Mouse (Mus musculus): ENCODE measurements around the gene Fcer2a. TPM values are rescaled to one million over a fixed set of nuclear protein-coding genes. Genes with fewer than 3 reads are reported as not detected.

Fcer2a gene
- polyA plus RNA-seq (2012; rRNA removed) = 0.10 and 0.14 TPM in 2 replicates

GRCm38 (mm10) chr8:3694121-3694520 lies at the start of gene Fcer2a:
Gene Fcer2a, minus strand, starts transcription at chr8:3694175.
- no peak for DNase-seq (ENCODE audit: low read depth)

GRCm38 (mm10) chr8:3736947-3737346 lies 43.0 kb upstream of the Fcer2a start:
- no peak for DNase-seq (ENCODE audit: low read depth)

DNA sequence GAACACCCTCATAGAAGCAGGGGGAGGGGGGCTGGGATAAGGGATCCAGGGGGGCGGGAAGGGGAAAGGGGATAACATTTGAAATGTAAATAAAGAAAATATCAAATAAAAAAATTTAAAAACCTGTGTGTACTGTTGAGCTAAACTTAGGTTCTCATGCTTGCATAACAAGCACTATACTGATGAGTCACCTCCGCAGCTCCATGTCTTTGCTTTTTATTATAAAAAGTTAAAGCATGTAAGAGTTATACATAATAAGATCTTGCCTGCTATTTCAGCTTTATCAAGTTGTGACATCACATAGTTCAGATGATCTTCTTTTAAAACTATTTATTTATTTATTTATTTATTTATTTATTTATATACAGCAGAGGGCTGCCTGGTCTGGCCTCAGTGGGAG lies 41.6 kb upstream of the Fcer2a start:
- DNase-seq (ENCODE audit: low read depth) = no peak

GRCm38 (mm10) chr8:3734084-3734483 lies 40.1 kb upstream of the Fcer2a start:
- no peak for DNase-seq (ENCODE audit: low read depth)

- no peak for DNase-seq (ENCODE audit: low read depth)
These were observed 27.1 kb upstream of the Fcer2a start for GRCm38 (mm10) chr8:3721041-3721440.

DNA sequence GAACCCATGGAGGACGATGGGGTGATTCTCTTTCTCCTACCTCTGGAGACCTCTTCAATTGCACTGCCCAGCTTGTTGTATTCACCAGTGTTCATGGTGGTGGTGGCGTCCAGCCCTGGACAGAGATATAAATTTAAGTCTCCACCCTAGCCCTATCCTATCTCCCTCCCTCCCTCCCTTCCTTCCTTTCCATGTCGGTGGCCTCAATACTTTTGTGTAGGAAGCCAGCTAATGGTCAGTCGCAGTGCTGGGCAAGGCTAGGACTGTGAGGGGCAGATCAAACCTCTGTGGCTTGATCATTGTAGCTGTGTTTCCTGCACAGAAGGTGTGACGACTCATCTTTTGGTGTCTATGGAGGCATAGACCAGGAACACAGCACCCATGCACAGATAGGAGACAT lies 26.6 kb upstream of the Fcer2a start, which contains the start of gene Clec4g:
Gene Clec4g (minus strand): TSS at position 101 of the 400 bp plus-strand sequence.
- no peak for DNase-seq (ENCODE audit: low read depth)

DNA sequence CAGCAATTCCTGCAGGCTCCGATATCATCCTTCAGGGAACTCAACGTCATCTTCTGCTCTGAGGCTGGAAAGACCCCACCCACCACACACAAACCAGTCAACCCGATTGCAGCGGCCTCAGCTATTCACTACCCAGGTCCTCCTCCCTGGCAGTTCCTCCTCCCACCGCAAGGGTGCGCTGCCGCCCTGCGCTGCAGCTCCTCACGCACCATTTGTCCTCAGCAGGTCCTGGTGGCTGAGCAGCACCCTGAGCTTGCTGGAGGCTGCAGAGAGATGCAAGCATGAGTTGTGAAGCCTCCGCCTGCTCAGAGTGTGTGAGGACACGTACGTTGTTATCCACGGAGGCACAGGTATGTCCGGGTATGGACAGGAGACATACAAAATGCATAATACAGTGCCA lies 24.6 kb upstream of the Fcer2a start:
- DNase-seq (ENCODE audit: low read depth) = no peak

DNA sequence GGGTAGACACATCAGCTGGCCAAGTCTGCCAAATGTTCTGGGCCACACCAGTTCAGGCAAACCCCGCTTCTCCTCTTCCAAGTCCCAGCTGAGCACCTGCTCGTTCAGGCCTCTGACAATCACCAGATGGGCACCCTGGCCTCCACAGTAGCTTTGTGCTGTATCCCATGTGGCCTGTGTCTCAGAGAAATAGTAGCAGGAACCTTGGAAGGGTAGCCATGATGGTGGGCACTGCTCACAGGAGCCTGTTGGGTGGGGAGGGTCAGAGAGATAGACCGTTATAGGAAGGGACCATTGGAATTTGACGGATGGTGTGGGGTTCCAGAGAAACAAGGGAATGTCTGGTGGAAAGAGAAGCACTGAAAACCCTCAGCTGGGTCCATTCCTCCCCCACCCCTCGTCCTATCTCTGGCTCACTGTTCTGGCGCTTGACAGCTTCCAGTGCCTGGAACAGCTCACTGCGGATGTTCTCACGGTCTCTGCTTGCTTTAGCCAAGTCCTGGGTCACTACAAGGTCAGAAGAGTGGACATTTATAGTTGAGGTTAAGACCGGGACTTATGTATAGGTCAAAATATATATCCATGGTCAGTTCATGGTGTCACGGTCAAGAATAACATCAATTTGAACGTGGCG lies 23.5 kb upstream of the Fcer2a start:
- no peak for DNase-seq (ENCODE audit: low read depth)

- DNase-seq (ENCODE audit: low read depth) = no peak
These were observed 17.7 kb upstream of the Fcer2a start for GRCm38 (mm10) chr8:3711646-3712045.

- no peak for DNase-seq (ENCODE audit: low read depth)
These were observed 16.3 kb upstream of the Fcer2a start for GRCm38 (mm10) chr8:3710312-3710711.

DNA sequence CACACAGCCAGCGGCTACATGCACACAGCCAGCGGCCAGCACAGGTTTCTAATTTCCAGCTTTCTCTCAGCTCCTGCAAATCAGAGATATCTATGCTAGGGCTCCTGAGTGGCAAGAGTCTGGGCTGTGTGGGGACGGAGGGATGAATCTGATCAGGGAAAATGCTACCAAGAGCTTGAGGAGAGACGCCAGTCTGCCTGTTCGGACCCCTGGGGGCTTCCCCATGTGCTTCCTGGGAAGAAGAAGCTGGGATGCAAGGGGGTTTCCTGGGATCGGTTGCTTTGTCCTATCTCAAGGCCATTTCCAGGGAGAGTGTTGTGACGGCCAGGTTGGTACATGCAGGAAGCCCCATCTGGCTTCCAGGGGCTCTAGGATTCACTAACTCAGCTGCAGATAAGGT lies 13.6 kb upstream of the Fcer2a start:
- no peak for DNase-seq (ENCODE audit: low read depth)

DNA sequence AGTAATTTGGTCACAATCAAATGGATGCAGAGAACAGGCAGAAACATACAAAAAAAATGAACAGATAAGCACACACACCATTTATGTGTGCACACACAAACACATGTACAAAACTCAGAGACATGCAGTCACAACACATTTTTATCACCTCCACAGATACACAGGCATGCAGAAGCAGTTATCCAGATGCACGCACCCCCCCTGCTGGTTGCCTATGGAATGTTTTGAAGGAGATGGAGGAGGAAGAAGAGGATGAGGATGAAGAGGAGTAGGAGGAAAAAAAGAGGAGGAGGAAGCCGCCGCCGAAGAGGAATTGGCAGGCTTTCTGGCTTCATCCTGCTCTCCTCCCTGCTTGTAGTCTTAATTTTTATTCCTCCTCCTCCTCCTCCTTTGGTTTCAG lies 11.7 kb upstream of the Fcer2a start:
- no peak for DNase-seq (ENCODE audit: low read depth)

DNA sequence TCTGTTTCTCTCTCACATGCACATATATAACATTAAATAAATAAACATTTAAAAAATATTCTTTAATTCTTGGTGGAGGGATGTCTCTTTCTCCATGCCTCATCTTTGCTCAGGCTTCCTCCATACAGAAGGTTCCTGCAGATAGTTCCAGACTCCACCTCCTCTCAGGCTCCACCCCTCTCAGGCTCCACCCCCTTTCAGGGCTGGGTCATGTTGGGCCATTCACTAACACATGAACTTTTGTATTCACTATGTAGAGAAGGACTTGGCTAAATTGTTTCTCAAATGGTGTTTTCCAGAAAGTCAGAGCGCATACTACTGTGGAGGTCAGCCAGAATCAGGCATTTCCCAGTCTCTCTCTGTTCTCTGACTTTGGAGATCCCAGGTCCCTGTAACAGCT lies 7.5 kb upstream of the Fcer2a start:
- DNase-seq (ENCODE audit: low read depth) = no peak

GRCm38 (mm10) chr8:3690774-3691173 lies 3.2 kb downstream of the Fcer2a start:
- DNase-seq (ENCODE audit: low read depth) = no peak

DNA sequence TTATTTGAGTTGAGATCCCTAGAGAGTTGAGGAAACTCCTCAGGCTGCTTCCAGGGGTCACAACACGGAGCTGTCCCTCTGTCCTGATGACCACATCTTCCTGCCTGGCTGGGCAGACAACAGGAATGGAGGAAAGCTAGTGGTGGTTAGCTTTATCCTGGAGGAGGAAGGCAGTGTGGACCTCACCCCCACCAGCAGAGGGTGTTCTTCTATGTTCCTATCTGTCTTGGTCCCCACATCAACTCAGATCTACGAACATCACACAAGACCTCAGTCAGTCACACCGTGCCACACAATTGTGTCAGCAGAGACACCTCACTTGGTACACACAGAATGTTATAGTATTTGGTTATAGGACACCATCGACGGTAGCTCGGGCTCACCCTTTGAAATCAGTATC lies 6.4 kb downstream of the Fcer2a start:
- no peak for DNase-seq (ENCODE audit: low read depth)

DNA sequence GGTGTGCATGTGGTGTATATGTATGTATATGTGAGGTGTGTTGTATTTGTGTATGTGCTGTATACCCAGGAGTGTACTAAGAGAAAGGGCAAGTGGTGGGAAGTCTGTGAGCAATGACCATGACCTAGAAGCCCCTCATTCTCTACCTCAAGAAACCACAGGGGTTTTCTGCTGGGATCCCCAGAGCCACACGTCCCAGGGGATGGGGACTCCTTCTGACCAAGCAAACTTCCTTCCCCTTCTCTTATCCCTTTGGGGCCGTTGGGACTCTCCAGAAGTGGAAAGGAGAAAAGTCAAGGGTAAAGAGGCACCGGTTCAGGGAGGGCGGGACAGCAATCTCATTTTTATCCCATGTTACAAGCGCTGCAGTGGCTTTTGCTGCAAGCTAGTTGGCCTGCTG lies 8.6 kb downstream of the Fcer2a start:
- no peak for DNase-seq (ENCODE audit: low read depth)

DNA sequence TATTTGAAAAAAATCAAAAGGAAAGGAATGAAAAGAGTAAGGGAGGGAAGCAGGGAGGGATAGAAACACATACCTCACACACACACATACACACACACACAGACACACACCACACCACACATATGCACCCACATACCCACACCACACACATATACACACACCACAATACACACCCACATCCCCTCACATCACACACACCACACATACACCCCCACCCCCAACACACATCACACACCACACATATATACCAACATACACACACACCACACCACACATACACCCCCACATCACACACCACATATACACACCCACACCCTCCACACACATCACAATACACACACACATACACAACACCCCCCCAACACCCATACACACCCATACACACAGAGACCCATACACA lies 9.4 kb downstream of the Fcer2a start:
- no peak for DNase-seq (ENCODE audit: low read depth)

DNA sequence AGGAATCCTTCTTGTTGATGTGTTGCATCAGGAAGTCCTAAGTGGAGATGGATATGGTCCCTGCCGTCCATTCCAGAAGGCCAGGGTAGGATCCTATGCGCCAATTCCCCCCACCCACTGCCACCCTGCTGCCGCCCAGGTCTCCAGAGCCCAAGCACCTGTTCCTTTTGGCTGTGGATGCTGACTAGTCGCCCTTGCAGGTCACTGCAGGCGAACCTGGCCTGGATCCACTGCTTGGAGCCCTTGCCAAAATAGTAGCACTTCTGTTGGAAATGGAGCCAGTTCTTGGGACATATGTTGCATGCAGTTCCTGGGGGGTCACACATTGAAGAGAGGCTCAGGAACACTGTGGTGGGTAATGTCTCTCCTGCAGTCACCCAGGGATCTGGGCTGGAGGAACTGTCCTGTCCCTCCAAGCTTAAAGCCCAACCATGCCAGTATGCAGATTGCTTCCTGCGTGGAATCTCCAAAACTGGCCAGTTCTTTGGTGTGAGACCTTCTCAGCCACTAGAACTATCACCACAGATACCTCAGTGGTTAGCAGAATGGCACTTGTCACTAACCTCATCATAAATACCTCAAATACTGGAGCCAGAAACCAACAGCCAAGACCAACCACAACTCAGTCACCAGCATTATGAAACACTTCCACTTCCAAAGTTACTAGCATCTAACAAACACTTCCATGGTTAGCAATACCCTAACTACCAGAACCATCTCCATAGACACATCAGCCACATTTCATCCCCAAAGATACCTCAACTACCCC lies 10.4 kb downstream of the Fcer2a start:
- DNase-seq (ENCODE audit: low read depth) = no peak

- no peak for DNase-seq (ENCODE audit: low read depth)
These were observed 11.5 kb downstream of the Fcer2a start for GRCm38 (mm10) chr8:3682435-3682834.

DNA sequence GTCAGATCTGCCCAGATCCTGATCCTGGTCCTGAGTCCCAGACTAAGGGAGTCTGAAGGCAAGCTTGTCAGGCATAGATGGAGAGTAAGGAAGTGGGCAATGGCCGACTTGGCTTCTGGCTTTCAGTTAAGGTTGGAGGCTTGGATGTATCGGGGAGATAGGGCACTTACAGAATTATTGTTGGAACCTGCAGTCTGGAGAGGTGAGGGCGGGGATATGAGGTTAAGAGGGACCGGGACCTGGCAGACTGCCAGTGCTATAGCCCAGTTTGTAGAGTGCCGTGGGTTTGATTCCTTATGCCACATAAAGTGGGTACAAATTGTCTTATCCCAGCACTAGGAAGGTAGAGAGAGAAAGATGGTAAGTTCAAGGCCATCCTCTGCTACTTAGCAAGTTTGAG lies 14.3 kb downstream of the Fcer2a start:
- DNase-seq (ENCODE audit: low read depth) = no peak

- no peak for DNase-seq (ENCODE audit: low read depth)
These were observed 14.7 kb downstream of the Fcer2a start for GRCm38 (mm10) chr8:3679236-3679635.

GRCm38 (mm10) chr8:3678831-3679230 lies 15.1 kb downstream of the Fcer2a start:
- DNase-seq (ENCODE audit: low read depth) = no peak

DNA sequence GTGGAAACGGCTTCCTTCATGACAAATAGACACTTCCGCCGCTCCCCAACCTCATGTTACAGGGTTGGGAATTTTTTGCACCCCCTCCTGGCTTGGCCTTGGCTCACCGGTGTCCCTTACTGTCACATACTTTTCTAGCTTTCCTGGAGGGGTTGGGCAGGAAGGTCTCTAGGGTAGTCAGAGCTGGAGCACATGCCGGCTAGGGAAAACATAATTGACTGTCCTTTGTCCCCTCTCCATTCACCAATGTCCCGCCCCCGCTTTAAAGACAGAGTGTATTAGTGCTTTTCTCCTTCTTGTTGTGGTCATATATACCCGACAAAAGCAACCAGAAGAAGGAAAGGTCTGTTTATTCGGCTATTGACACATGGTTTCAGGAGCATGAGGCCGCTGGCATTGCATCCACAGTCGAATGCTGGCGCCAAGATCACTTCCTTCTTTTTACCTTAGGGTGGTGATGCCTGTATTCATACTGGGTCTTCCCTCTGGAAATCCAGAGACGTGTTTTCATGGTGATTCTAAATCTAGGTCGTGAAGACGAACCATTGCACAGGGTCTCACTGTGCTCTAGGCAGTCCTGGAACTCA lies 16.9 kb downstream of the Fcer2a start:
- DNase-seq (ENCODE audit: low read depth) = no peak

All from gonadal fat pad, adult 2 months (tissue).